Mouse (Mus musculus) megakaryocyte, embryonic 14.5 days (primary cell): ENCODE results near the gene Gm5136.

Experiments
- FLI1 ChIP-seq: IDR thresholded peaks from 2 replicates; pipeline ENCODE4 v1.6.1; 2012; ENCODE audit warnings: low read length, inconsistent platforms, mixed read lengths
- GATA1 ChIP-seq: IDR thresholded peaks from 3 replicates; pipeline ENCODE4 v1.6.1; 2012; ENCODE audit warnings: mixed read lengths, low read length, inconsistent platforms, borderline replicate concordance

DNA sequence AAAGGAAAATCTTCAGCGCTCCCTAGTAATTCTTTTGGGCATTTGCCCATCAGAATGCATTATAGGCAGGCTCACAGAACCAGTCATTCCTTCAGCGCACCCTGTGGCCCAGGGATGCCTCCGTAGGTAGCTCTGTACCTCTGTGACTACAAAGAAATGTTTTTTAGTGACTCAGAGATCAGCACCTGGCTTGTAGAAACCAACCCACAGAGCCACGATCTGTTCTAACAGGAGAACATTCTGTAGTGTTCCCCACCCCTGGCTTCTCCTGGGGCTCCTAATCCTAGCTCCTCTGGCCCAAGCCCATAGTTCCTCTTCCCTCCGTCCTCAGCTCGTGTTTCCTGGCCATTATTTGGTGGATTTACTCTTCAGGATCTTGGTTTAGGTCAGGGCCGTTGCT lies 50.8 kb downstream of the Gm5136 start:
- TF ChIP-seq GATA1 (no peak), FLI1 (no peak)
